Mouse (Mus musculus): ENCODE data around the gene Col25a1. TPM values are rescaled to one million over a fixed set of nuclear protein-coding genes. Genes with fewer than 3 reads are reported as not detected.

Col25a1 gene
- polyA plus RNA-seq, 1 experiment from 2014 or later: 18.3 TPM

DNA sequence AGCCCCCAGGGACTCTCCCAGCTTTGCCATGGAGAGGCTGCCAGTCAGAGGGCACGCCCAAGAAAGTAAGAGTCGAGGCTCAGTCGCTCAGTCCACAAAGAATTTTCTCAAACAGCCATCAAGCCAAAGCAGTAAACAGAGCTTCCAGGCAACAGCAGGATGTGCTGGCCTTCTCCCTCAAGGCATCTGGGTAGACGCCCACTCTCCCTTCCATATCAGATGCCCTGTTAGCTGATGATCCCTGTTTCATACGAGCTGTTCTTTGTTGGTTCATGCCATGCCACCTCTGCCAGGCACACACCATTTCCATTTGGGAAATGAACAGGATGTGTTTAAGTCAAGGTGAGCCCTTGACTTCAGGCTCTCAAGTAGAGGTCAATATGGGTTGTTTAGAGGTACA lies 334.1 kb downstream of the Col25a1 start:
- DNase-seq (ENCODE audit: low spot score) (no peak), ATAC-seq (ENCODE audit: insufficient number of reproducible peaks, low FRiP score, low TSS enrichment, low read depth) (no peak)
- Histone ChIP-seq H3K4me2 (ENCODE audit: low read depth, severe bottlenecking) (no peak overlapping the region), H3K4me3 (ENCODE audit: low read depth, low read length) (no peak overlapping the region), H3K27me3 (ENCODE audit: control insufficient read depth, insufficient read depth, low read length) (no peaks in the 10 kb centered on the region), H3K27ac (replicated peaks; ENCODE audit: low read depth, low read length) (no peak overlapping the region), H3K9me3 (ENCODE audit: control insufficient read depth, low read length) (no peaks in the 10 kb centered on the region), H3K9ac (ENCODE audit: low read length) (no peak overlapping the region), H3K36me3 (ENCODE audit: control insufficient read depth, insufficient read depth, low read length) (no peaks in the 10 kb centered on the region), H3K4me1 (ENCODE audit: control insufficient read depth, insufficient read depth, low read length) (no peaks in the 10 kb centered on the region)
- 90% methylated on average over 5 of the region's 5 CpGs for WGBS

DNA sequence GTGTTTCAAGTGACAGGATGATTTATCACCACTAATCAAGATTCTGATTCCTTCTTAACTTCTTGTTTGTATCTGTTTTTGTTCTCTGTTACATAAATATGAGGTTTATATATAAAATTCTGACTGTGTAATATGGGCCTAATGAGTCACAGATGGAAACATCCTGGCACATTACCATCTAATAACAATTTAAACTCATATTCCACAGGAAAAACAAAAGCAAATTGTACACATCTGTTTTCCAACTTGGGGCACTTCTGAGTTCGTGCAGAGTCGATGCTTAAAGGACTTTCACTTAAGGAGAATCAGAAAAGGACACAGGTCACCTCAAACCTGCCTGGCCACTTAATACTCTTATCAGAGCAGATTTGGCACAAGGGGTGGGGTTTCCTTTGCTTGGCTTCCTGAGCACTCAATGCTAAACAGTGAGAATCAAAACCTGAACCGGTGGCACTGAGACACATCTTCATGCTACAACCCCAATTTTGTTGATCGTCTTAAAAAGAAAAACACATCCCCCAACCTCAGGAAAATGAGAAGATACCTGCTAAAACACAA lies 342.0 kb downstream of the Col25a1 start:
- no peak for ATAC-seq (ENCODE audit: insufficient number of reproducible peaks, low FRiP score, low TSS enrichment, low read depth)
- H3K4me1 ChIP-seq (ENCODE audit: control insufficient read depth, insufficient read depth, low read length): no peaks in the 10 kb centered on the region
- no peaks in the 10 kb centered on the region for H3K9me3 ChIP-seq (ENCODE audit: control insufficient read depth, low read length)
- 46% methylated on average over 4 of the region's 4 CpGs for whole genome bisulfite sequencing
- H3K27me3 ChIP-seq (ENCODE audit: control insufficient read depth, insufficient read depth, low read length): no peaks in the 10 kb centered on the region
- no peak overlapping the region for H3K4me2 ChIP-seq (ENCODE audit: low read depth, severe bottlenecking)
- no peak for DNase-seq (ENCODE audit: low spot score)
- H3K27ac ChIP-seq (replicated peaks; ENCODE audit: low read depth, low read length): no peak overlapping the region
- H3K36me3 ChIP-seq (ENCODE audit: control insufficient read depth, insufficient read depth, low read length): no peaks in the 10 kb centered on the region
- H3K9ac ChIP-seq (ENCODE audit: low read length): no peak overlapping the region
- H3K4me3 ChIP-seq (ENCODE audit: low read depth, low read length): no peak overlapping the region

DNA sequence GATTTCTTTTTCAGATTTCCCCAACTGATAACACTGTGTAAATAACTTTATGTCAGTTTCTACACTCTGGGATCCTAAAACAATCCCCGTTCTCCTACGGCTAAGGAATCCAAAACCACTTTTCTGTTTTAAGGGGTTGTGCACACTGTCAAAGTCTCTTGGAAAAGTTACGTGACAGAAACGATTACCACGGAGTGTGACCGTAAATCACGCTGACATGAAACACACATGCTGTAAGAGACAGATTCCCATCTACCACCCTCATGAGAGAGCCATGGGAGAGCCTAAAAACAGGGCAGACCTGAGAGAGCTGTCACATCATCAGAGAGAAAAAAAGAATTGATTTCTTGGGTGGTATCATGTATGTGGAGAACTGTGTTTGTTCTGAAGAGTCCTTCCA lies 342.7 kb downstream of the Col25a1 start:
- Histone ChIP-seq H3K9me3 (ENCODE audit: control insufficient read depth, low read length) (no peaks in the 10 kb centered on the region), H3K4me3 (ENCODE audit: low read depth, low read length) (no peak overlapping the region), H3K4me2 (ENCODE audit: low read depth, severe bottlenecking) (no peak overlapping the region), H3K27me3 (ENCODE audit: control insufficient read depth, insufficient read depth, low read length) (no peaks in the 10 kb centered on the region), H3K9ac (ENCODE audit: low read length) (no peak overlapping the region), H3K4me1 (ENCODE audit: control insufficient read depth, insufficient read depth, low read length) (no peaks in the 10 kb centered on the region), H3K36me3 (ENCODE audit: control insufficient read depth, insufficient read depth, low read length) (no peaks in the 10 kb centered on the region), H3K27ac (replicated peaks; ENCODE audit: low read depth, low read length) (no peak overlapping the region)
- peak; percentile 44 for DNase-seq (ENCODE audit: low spot score)
- ATAC-seq (ENCODE audit: insufficient number of reproducible peaks, low FRiP score, low TSS enrichment, low read depth): no peak
- WGBS: 34% methylated on average over 7 of the region's 7 CpGs

DNA sequence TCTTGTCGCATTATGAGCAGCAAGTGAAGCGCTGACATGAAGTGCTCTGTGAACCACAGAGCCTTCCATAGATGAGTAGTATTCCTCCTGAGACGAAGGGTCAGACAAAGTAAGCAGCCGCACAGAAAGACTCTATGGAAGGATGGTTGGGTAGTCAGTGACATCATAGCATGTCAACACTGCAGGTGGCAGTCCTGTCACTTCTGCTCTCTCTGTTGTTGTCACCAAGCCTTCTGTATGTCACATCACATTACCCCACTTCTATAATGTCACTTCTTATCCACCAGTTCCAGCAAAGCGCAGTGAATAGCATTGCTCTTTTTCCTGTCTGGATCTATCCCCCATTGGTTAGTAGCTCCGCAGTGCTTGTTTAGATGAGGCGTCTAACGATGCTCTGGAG lies 351.2 kb downstream of the Col25a1 start:
- WGBS: 92% methylated on average over 8 of the region's 8 CpGs
- no peak overlapping the region for H3K27ac ChIP-seq (replicated peaks; ENCODE audit: low read depth, low read length)
- DNase-seq (ENCODE audit: low spot score): no peak
- no peaks in the 10 kb centered on the region for H3K4me1 ChIP-seq (ENCODE audit: control insufficient read depth, insufficient read depth, low read length)
- no peak overlapping the region for H3K9ac ChIP-seq (ENCODE audit: low read length)
- H3K4me2 ChIP-seq (ENCODE audit: low read depth, severe bottlenecking): no peak overlapping the region
- no peaks in the 10 kb centered on the region for H3K9me3 ChIP-seq (ENCODE audit: control insufficient read depth, low read length)
- ATAC-seq (ENCODE audit: insufficient number of reproducible peaks, low FRiP score, low TSS enrichment, low read depth): no peak
- no peak overlapping the region for H3K4me3 ChIP-seq (ENCODE audit: low read depth, low read length)
- H3K27me3 ChIP-seq (ENCODE audit: control insufficient read depth, insufficient read depth, low read length): no peaks in the 10 kb centered on the region
- no peaks in the 10 kb centered on the region for H3K36me3 ChIP-seq (ENCODE audit: control insufficient read depth, insufficient read depth, low read length)

DNA sequence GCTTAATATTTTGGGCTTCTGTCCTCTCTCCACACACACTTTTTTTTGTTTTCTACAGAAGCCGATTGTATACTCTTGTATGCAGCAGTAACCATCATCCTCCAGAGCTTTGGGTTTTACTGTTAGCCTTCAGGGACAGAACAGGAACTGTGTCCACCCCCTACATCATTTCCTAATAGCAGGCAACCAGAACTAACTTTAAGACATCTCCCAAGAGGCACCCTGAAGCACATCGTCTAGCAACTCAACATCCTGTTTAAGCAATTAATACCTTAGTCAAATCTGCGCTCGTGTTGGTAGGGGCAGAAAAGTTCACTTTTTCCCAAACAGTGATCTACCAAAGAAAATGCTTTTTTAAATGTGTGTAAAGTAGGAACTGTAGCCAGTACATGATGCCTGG lies 357.5 kb downstream of the Col25a1 start:
- no peak overlapping the region for H3K9ac ChIP-seq (ENCODE audit: low read length)
- H3K4me2 ChIP-seq (ENCODE audit: low read depth, severe bottlenecking): no peak overlapping the region
- H3K4me3 ChIP-seq (ENCODE audit: low read depth, low read length): no peak overlapping the region
- ATAC-seq (ENCODE audit: insufficient number of reproducible peaks, low FRiP score, low TSS enrichment, low read depth) (no peak), DNase-seq (ENCODE audit: low spot score) (no peak)
- peaks cover 5% of the 10 kb centered on the region; the same call in 1 of the 2 replicates for H3K4me1 ChIP-seq (ENCODE audit: control insufficient read depth, insufficient read depth, low read length)
- WGBS: 67% methylated on average over 4 of the region's 4 CpGs
- H3K9me3 ChIP-seq (ENCODE audit: control insufficient read depth, low read length): no peaks in the 10 kb centered on the region
- H3K27ac ChIP-seq (replicated peaks; ENCODE audit: low read depth, low read length): no peak overlapping the region
- H3K36me3 ChIP-seq (ENCODE audit: control insufficient read depth, insufficient read depth, low read length): no peaks in the 10 kb centered on the region
- no peaks in the 10 kb centered on the region for H3K27me3 ChIP-seq (ENCODE audit: control insufficient read depth, insufficient read depth, low read length)

DNA sequence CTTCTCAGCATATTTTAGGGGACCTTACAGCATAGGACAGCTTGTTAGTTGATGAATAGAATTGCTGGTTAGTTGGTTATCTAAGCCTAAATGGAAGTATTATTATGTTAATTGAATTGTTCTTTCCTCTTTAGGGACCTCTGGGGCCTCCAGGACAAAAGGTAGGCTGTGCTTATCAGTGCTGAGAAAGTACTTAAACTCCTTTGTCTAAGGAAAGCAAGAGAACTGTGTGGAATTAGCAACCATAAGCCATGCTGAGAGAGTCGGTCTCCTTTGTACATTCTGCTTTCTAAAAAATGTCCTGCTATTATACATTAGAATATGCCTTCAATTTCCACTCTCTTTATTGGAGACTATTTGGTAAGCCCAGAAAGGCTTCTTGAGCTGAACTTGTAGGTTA lies 362.9 kb downstream of the Col25a1 start:
- WGBS: 92% methylated on average over 1 of the region's 1 CpGs
- H3K27ac ChIP-seq (replicated peaks; ENCODE audit: low read depth, low read length): no peak overlapping the region
- H3K4me2 ChIP-seq (ENCODE audit: low read depth, severe bottlenecking): no peak overlapping the region
- no peak overlapping the region for H3K4me3 ChIP-seq (ENCODE audit: low read depth, low read length)
- peaks cover 5% of the 10 kb centered on the region; the same call in 1 of the 2 replicates for H3K4me1 ChIP-seq (ENCODE audit: control insufficient read depth, insufficient read depth, low read length)
- no peaks in the 10 kb centered on the region for H3K27me3 ChIP-seq (ENCODE audit: control insufficient read depth, insufficient read depth, low read length)
- no peaks in the 10 kb centered on the region for H3K36me3 ChIP-seq (ENCODE audit: control insufficient read depth, insufficient read depth, low read length)
- no peaks in the 10 kb centered on the region for H3K9me3 ChIP-seq (ENCODE audit: control insufficient read depth, low read length)
- no peak for ATAC-seq (ENCODE audit: insufficient number of reproducible peaks, low FRiP score, low TSS enrichment, low read depth)
- DNase-seq (ENCODE audit: low spot score): no peak
- no peak overlapping the region for H3K9ac ChIP-seq (ENCODE audit: low read length)

DNA sequence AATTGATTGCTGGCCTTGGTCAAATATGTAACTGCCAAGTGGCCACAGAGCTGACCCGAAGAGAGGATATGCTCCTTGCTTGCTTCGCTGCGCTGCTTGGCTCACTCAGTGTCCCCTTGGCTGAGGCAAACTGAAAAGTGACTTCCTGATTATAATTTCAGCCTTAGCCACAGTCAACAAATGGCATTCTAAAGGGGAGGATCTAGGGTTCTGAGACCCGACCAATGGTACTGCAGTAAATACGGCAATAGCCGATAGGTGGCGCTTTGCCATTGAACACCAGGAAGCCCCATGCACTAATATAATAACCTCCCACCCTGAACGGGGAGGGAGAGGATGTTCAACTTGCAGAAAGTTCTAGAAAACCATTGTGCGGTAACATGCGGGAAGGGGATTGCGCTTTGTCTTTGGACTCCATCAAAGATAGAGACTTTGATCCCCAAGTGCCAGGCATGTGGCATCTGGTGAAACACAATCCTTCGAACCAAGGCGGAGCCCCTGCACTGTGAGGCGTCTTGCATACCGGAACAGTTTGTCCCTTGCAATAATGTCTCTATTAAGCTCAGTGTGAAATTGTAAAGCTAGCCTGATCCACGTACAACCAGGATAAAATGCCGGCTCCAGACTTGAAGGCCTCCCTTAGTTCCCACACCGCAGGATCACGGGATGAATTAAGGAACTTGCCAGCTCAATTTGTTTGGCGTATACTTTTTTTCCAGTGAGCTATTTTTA lies 363.5 kb downstream of the Col25a1 start:
- H3K4me2 ChIP-seq (ENCODE audit: low read depth, severe bottlenecking): no peak overlapping the region
- H3K9me3 ChIP-seq (ENCODE audit: control insufficient read depth, low read length): no peaks in the 10 kb centered on the region
- no peaks in the 10 kb centered on the region for H3K36me3 ChIP-seq (ENCODE audit: control insufficient read depth, insufficient read depth, low read length)
- peaks cover 5% of the 10 kb centered on the region; the same call in 1 of the 2 replicates for H3K4me1 ChIP-seq (ENCODE audit: control insufficient read depth, insufficient read depth, low read length)
- ATAC-seq (ENCODE audit: insufficient number of reproducible peaks, low FRiP score, low TSS enrichment, low read depth) (no peak; the same call in 1 of the 2 replicates), DNase-seq (ENCODE audit: low spot score) (peak; percentile 55)
- no peak overlapping the region for H3K9ac ChIP-seq (ENCODE audit: low read length)
- H3K4me3 ChIP-seq (ENCODE audit: low read depth, low read length): no peak overlapping the region
- no peak overlapping the region for H3K27ac ChIP-seq (replicated peaks; ENCODE audit: low read depth, low read length)
- no peaks in the 10 kb centered on the region for H3K27me3 ChIP-seq (ENCODE audit: control insufficient read depth, insufficient read depth, low read length)
- WGBS: 74% methylated on average over 20 of the region's 20 CpGs

DNA sequence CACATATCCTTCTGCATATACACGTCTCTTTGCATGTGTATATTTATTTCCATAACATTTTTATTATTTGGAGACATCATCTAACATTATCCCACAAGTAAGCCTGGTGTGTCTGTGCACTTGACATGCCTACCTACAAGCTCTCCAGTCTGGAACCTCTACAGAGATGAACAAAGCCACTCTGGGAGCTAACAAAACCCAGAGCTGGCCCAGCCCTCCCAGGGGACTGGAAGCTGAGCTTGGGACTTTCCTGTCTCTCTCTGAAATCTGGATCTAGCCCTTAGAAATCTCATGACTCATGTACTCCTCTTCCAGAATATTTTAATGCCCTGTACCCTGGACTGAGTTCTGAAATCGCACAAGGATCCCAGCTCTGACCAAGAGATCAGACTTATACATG lies 365.7 kb downstream of the Col25a1 start:
- no peak overlapping the region for H3K27ac ChIP-seq (replicated peaks; ENCODE audit: low read depth, low read length)
- H3K9me3 ChIP-seq (ENCODE audit: control insufficient read depth, low read length): no peaks in the 10 kb centered on the region
- no peak overlapping the region for H3K4me3 ChIP-seq (ENCODE audit: low read depth, low read length)
- peaks cover 5% of the 10 kb centered on the region; the same call in 1 of the 2 replicates for H3K4me1 ChIP-seq (ENCODE audit: control insufficient read depth, insufficient read depth, low read length)
- DNase-seq (ENCODE audit: low spot score) (no peak), ATAC-seq (ENCODE audit: insufficient number of reproducible peaks, low FRiP score, low TSS enrichment, low read depth) (no peak)
- no peaks in the 10 kb centered on the region for H3K36me3 ChIP-seq (ENCODE audit: control insufficient read depth, insufficient read depth, low read length)
- no peak overlapping the region for H3K4me2 ChIP-seq (ENCODE audit: low read depth, severe bottlenecking)
- H3K27me3 ChIP-seq (ENCODE audit: control insufficient read depth, insufficient read depth, low read length): no peaks in the 10 kb centered on the region
- WGBS: 90% methylated on average over 2 of the region's 2 CpGs
- H3K9ac ChIP-seq (ENCODE audit: low read length): no peak overlapping the region
